Mouse (Mus musculus) embryonic facial prominence, embryonic 13.5 days (tissue): ENCODE results near the gene Pold4. TPM values are rescaled to one million over a fixed set of nuclear protein-coding genes. Genes with fewer than 3 reads are reported as not detected.

Experiments used
- ATAC-seq: fragments of 200-750 bp; cut with Nextera tagmentation; 2 replicates; pipeline ENCODE4 v1.8.0; 2017; ENCODE audit warnings: low read depth; ENCODE audit not compliant: insufficient number of reproducible peaks, insufficient read depth, low FRiP score, low TSS enrichment
- H3K27ac ChIP-seq: fragments of 300-500 bp; sonication (generic); 2 replicates; pipeline ENCODE4 v1.5.1; 2015; ENCODE audit warnings: moderate library complexity, mild to moderate bottlenecking, inconsistent platforms
- H3K27me3 ChIP-seq: fragments of 300-500 bp; sonication (generic); 2 replicates; pipeline ENCODE4 v1.6.1; 2015; ENCODE audit warnings: mild to moderate bottlenecking, inconsistent platforms
- H3K36me3 ChIP-seq: fragments of 300-500 bp; sonication (generic); 2 replicates; pipeline ENCODE4 v1.6.1; 2015; ENCODE audit warnings: mild to moderate bottlenecking, inconsistent platforms
- H3K4me1 ChIP-seq: fragments of 300-500 bp; sonication (generic); 2 replicates; pipeline ENCODE4 v1.6.1; 2015; ENCODE audit warnings: inconsistent platforms
- H3K4me2 ChIP-seq: fragments of 300-500 bp; sonication (generic); 2 replicates; pipeline ENCODE4 v1.6.1; 2015; ENCODE audit warnings: moderate library complexity, mild to moderate bottlenecking, inconsistent platforms
- H3K4me3 ChIP-seq: fragments of 300-500 bp; sonication (generic); 2 replicates; pipeline ENCODE4 v1.5.1; 2015; ENCODE audit warnings: mild to moderate bottlenecking, inconsistent platforms
- H3K9ac ChIP-seq: fragments of 300-500 bp; sonication (generic); 2 replicates; pipeline ENCODE4 v1.6.1; 2015; ENCODE audit warnings: mild to moderate bottlenecking, inconsistent platforms
- H3K9me3 ChIP-seq: fragments of 300-500 bp; sonication (generic); 2 replicates; pipeline ENCODE4 v1.6.1; 2016; ENCODE audit warnings: inconsistent platforms
- WGBS: fragments of 180-500 bp; shearing (Covaris S2); methylation state at CpG from one replicate; pipeline ENCODE4 v1.1.7; 2015; ENCODE audit warnings: mixed read lengths; 5-methylcytosine and 5-hydroxymethylcytosine counted together
- polyA plus RNA-seq: library from polyadenylated mRNA; unstranded; fragments of >200 nt; fragmentation: Nextera tagmentation; extraction: Ambion mirVana; gene quantifications from 2 replicates; pipeline ENCODE4 v1.2.1, GENCODE M21; 2015

The Pold4 gene
- polyA plus RNA-seq, 1 experiment from 2014 or later: 21.2 TPM

DNA sequence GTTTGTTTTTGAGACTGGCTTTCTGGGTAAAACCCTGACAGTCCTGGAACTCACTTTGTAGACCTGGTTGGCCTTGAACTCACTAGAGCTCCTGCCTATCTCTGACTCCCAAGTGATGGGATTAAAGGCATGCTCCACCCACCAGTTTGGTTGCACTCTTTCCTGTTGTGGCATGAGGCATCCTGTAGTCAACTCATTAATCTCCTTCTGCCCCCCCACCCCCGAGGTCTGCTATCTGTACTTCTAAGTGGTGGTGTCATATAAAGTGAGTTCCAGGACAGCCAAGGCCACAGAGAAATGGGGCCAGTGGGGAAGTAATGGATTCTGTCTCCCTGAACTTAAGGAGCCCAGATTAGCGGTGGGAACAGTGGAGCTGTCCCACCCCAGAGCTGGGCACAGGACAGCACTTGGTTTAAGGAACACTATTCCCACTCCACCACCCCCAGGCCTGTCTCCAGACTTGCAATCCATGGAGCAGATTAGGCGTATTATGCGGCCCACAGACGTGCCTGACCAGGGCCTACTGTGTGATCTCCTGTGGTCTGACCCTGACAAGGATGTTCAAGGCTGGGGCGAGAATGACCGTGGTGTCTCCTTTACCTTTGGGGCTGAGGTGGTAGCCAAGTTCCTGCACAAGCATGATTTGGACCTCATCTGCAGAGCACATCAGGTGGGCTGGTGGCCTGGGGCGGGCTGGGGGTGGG is 37.5 kb upstream of the Pold4 start:
- peaks cover 39% of the 10 kb centered on the region for H3K4me1 ChIP-seq
- H3K27ac ChIP-seq: no peak overlapping the region
- H3K36me3 ChIP-seq: peaks cover 61% of the 10 kb centered on the region
- 0 out of 2 replicates have a peak overlapping the region, but pooled peaks have one; percentile 99 for H3K9ac ChIP-seq
- ATAC-seq: no peak
- H3K9me3 ChIP-seq: no peaks in the 10 kb centered on the region
- WGBS: 88% methylated on average over 8 of the region's 8 CpGs
- no peak overlapping the region for H3K4me3 ChIP-seq
- peak overlapping the region; percentile 95; the same call in 1 of the 2 replicates for H3K4me2 ChIP-seq
- no peaks in the 10 kb centered on the region for H3K27me3 ChIP-seq

DNA sequence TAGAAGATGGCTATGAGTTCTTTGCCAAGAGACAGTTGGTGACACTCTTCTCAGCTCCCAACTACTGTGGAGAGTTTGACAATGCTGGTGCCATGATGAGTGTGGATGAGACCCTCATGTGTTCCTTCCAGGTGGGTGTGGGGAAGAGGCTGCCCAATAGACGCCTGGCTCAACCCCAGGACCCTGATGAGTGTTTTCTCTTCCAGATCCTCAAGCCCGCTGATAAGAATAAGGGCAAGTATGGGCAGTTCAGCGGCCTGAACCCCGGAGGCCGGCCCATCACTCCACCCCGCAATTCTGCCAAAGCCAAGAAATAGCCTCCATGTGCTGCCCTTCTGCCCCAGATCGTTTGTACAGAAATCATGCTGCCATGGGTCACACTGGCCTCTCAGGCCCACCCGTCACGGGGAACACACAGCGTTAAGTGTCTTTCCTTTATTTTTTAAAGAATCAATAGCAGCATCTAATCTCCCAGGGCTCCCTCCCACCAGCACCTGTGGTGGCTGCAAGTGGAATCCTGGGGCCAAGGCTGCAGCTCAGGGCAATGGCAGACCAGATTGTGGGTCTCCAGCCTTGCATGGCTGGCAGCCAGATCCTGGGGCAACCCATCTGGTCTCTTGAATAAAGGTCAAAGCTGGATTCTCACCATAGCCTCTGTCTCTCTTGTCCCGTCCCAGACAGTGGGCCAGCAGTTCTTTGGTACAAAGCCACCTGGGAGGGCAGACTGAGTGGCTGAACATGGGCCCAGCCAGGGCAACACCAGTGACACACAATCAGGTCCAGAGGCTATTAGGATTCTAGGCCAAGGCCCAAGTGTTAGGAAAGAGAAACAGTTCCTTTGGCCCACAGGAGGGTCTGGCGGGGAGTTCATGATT is 36.7 kb upstream of the Pold4 start:
- ATAC-seq: no peak
- Histone ChIP-seq H3K36me3 (peaks cover 70% of the 10 kb centered on the region), H3K9ac (0 out of 2 replicates have a peak overlapping the region, but pooled peaks have one; percentile 12), H3K4me2 (no peak overlapping the region), H3K9me3 (no peaks in the 10 kb centered on the region), H3K4me3 (no peak overlapping the region), H3K4me1 (peaks cover 41% of the 10 kb centered on the region), H3K27me3 (no peaks in the 10 kb centered on the region), H3K27ac (no peak overlapping the region)
- WGBS: 82% methylated on average over 12 of the region's 12 CpGs

DNA sequence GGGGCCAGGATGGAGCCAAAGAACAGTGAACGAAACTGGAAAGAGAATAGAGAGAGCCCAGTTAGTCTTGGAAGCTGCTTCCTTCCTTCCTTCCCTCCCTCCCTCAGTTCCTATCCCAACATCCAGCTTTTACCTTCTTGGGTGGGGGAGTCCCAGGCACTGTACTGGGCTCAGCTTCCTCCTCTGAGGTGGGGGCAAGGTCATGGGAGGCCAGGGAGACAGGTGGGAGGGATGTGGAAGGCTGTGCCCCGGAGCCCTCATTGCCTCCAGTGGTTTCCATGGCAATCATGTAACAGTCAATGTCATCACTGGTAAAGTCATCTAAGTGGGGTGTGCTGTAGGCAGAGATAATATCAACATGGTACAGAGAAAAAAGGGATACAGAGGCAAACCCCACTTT is 35.7 kb upstream of the Pold4 start:
- Histone ChIP-seq H3K27ac (0 out of 2 replicates have a peak overlapping the region, but pooled peaks have one; percentile 16), H3K27me3 (no peaks in the 10 kb centered on the region), H3K9me3 (no peaks in the 10 kb centered on the region), H3K4me1 (peaks cover 46% of the 10 kb centered on the region), H3K36me3 (peaks cover 73% of the 10 kb centered on the region), H3K4me3 (no peak overlapping the region), H3K9ac (no peak overlapping the region), H3K4me2 (no peak overlapping the region)
- 62% methylated on average over 2 of the region's 2 CpGs for WGBS
- no peak for ATAC-seq

DNA sequence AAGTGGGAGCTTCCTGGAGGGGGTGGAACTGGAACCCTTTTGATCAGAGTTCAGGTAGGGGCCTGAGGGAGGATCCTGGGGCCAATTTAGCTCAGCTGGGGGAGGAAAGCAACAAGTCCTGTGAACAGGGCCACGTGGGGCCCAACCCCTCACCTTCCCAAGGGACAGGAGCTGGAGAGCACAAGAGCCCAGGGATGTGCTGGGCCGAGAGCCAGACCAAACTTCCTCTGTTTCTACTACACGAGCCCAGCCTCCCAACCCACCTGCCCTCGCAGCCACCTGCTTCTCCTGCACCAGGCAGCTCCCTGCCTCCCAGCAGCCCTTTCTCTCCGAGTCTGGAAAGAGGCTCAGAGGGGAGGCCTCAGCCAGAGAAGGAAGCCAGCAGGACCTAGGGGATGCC is 35.2 kb upstream of the Pold4 start:
- no peak overlapping the region for H3K9ac ChIP-seq
- H3K4me2 ChIP-seq: no peak overlapping the region
- no peaks in the 10 kb centered on the region for H3K9me3 ChIP-seq
- no peak overlapping the region for H3K4me3 ChIP-seq
- no peaks in the 10 kb centered on the region for H3K27me3 ChIP-seq
- 0 out of 2 replicates have a peak overlapping the region, but pooled peaks have one; percentile 16 for H3K27ac ChIP-seq
- H3K4me1 ChIP-seq: peaks cover 41% of the 10 kb centered on the region
- H3K36me3 ChIP-seq: peaks cover 73% of the 10 kb centered on the region
- no peak for ATAC-seq
- 20% methylated on average over 5 of the region's 5 CpGs for WGBS

DNA sequence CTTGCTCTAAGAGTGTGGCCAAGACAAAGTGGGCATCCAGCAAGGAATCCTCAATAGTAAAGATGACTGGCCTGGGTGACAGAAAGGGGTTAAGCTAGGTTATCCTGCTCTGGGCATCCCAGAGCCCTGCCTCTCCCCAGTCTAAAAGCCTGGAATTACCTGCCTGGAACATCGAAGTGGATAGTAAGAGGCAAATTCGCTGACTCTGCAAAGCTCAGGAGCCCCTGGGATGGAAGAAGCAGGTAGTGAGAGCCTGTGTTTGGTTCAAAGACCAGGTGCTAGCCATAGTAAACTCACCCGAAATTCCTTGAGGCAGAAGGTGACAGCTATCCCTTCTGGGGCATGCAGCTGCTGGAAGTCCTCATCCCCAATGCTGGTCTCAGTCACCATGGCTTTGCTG is 34.5 kb upstream of the Pold4 start:
- H3K36me3 ChIP-seq: peaks cover 73% of the 10 kb centered on the region

DNA sequence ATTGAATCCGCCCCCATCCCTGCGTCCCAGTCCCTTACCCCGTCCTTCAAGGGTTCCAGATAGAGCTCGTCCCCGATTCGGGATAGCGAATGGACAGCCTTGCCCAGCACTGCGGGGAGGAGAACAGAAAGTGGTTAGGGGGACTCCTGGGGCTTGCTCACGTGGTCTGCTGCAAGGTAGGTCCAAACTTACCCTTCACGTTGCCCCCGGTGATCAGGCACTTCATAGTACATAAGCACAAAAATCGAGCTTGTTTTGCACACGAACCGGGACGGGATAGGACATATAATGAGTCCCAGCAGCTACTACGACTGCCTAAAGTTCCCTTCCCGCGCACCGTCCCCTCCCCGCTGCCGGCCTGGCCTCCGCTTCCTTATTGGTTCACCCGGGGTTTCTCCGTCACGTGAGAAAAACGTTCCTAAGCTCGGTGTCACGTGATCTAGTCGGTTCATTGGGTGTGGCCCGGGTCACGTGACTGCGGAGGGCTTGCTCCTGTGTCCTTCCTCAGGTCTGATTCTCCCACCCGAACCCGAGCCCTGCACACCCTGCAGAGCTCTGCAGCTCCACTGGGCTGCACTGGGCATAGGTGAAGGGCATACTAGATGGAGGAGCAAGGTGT is 30.3 kb upstream of the Pold4 start, which contains the start of gene Rad9a:
Rad9a (minus strand) TSS at position 372 of the 619 bp plus-strand sequence.
- Histone ChIP-seq H3K4me3 (peak within 1 kb of the TSS; percentile 75), H3K9ac (peak within 1 kb of the TSS; percentile 87), H3K27me3 (peaks cover 12% of the 10 kb centered on the region), H3K4me2 (peak within 1 kb of the TSS; percentile 96), H3K27ac (peak within 1 kb of the TSS; percentile 78), H3K4me1 (peaks cover 26% of the 10 kb centered on the region), H3K9me3 (no peaks in the 10 kb centered on the region), H3K36me3 (peaks cover 40% of the 10 kb centered on the region)
- under 1% methylated on average over 34 of the region's 34 CpGs for WGBS
- peak; percentile 78 for ATAC-seq

More for the DNA sequence above, 34.5 kb upstream of the Pold4 start:
- H3K27ac ChIP-seq: no peak overlapping the region
- H3K4me3 ChIP-seq: no peak overlapping the region
- no peaks in the 10 kb centered on the region for H3K27me3 ChIP-seq
- peaks cover 45% of the 10 kb centered on the region for H3K4me1 ChIP-seq
- H3K9me3 ChIP-seq: no peaks in the 10 kb centered on the region
- WGBS: 71% methylated on average over 3 of the region's 3 CpGs
- H3K4me2 ChIP-seq: no peak overlapping the region
- no peak overlapping the region for H3K9ac ChIP-seq
- ATAC-seq: no peak

DNA sequence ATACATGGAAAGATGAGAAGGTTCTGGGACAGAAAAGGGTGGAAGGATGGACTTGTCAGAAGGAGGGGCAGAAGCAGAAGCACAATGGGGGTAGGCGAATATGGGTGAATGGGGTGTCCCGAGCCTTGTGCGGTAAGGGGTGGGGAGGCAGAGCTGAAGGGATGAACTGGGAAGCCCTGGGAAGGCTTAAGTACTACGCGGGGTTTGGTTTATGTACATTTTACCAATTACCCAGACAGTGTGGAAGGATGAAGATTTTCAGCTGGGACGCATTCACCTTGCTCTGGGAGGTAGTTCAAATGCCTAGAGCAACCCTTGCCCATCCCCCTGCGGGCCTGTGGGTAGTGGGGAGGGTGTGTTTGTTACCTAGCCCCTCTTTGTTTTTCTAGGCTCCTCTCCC is 29.6 kb upstream of the Pold4 start:
- peaks cover 33% of the 10 kb centered on the region for H3K36me3 ChIP-seq
- no peaks in the 10 kb centered on the region for H3K9me3 ChIP-seq
- 17% methylated on average over 7 of the region's 7 CpGs for WGBS
- H3K4me3 ChIP-seq: peak overlapping the region; percentile 75
- peaks cover 12% of the 10 kb centered on the region for H3K27me3 ChIP-seq
- ATAC-seq: no peak
- peak overlapping the region; percentile 96 for H3K4me2 ChIP-seq
- H3K27ac ChIP-seq: peak overlapping the region; percentile 73; the same call in 1 of the 2 replicates
- H3K9ac ChIP-seq: peak overlapping the region; percentile 87
- peaks cover 26% of the 10 kb centered on the region for H3K4me1 ChIP-seq

DNA sequence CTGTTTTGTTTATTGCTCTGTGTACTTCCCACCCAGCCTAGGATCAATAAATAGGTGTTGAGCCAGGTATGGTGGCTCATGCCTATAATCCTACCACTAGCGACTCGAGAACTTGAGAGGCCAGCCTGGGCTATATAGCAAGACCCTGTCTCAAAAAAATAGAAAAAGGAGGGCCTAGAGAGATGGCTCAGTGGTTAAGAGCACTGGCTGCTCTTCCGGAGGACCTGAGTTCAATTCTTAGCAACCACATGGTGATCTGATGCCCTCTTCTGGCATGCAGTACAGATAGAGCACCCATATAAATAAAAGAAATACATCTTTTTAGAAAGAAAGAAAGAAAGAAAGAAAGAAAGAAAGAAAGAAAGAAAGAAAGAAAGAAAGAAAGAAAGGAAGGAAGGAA is 28.6 kb upstream of the Pold4 start:
- Histone ChIP-seq H3K4me3 (no peak overlapping the region), H3K4me2 (no peak overlapping the region), H3K9me3 (no peaks in the 10 kb centered on the region), H3K9ac (no peak overlapping the region), H3K27ac (no peak overlapping the region), H3K27me3 (peaks cover 12% of the 10 kb centered on the region), H3K4me1 (peaks cover 26% of the 10 kb centered on the region), H3K36me3 (peaks cover 23% of the 10 kb centered on the region)
- ATAC-seq: no peak
- WGBS: 69% methylated on average over 3 of the region's 3 CpGs

DNA sequence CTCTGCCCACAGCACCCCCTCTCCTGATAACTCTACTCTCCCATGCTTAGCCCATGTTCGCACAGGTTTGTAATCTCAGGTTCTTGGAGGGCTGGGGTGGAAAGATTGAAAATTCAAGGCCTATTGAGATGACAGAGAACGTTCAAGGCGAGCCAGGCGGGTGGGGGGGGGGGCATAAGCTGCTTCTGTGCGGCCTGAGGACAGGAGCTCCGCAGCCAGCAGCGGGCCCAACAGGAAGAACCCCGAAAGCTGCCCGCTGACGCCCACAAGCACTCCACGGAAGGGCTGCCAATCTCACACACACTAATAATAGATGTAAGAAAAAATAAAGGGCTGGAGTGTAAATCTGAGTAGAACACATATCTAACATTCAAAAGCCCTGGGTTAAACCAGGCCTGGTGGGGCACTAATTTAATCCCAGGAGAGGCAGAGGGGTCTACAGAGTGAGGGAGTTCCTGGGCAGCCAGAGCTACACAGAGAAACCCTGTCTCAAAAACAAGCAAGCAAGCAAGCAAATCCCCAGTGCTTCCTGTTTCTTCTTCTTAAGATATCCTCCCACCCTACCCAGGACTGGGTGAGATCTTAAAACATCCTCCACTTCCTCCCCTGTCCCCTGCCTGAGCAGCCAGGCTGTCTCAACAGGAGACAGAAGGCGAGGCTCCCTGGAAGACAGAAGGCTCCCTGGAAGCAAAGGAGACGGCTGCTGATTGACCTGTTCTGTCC is 27.9 kb upstream of the Pold4 start:
- H3K4me1 ChIP-seq: peaks cover 26% of the 10 kb centered on the region
- peaks cover 16% of the 10 kb centered on the region for H3K36me3 ChIP-seq
- H3K27ac ChIP-seq: no peak overlapping the region
- ATAC-seq: no peak
- no peak overlapping the region for H3K4me3 ChIP-seq
- WGBS: 58% methylated on average over 13 of the region's 13 CpGs
- H3K27me3 ChIP-seq: peaks cover 12% of the 10 kb centered on the region
- no peak overlapping the region for H3K4me2 ChIP-seq
- H3K9me3 ChIP-seq: no peaks in the 10 kb centered on the region
- 0 out of 2 replicates have a peak overlapping the region, but pooled peaks have one; percentile 21 for H3K9ac ChIP-seq

DNA sequence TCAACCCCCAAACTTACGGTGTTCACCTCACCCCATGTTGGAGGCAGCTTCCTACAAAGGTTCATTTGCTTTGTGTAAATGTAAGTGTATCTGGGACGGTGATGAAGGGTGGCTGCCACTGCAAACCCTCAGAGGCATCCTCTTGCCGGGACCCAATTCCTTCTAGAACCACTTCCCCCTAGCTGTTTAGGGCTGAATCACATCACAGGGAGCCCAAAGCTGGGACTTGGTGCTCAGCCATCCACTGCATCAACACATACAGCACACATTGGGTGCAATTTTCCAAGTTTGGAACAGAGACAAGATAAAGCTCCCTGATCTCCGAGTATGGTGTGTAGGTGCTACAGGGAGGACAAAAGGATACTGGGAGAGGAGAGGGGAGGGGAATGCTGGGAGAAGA is 26.8 kb upstream of the Pold4 start:
- H3K36me3 ChIP-seq: 0 out of 2 replicates have a peak, but pooled peaks cover 5% of the 10 kb centered on the region
- peaks cover 24% of the 10 kb centered on the region for H3K4me1 ChIP-seq
- WGBS: 63% methylated on average over 3 of the region's 4 CpGs
- peaks cover 12% of the 10 kb centered on the region for H3K27me3 ChIP-seq
- no peak overlapping the region for H3K4me3 ChIP-seq
- H3K27ac ChIP-seq: no peak overlapping the region
- ATAC-seq: no peak
- H3K4me2 ChIP-seq: no peak overlapping the region
- no peak overlapping the region for H3K9ac ChIP-seq
- H3K9me3 ChIP-seq: no peaks in the 10 kb centered on the region

DNA sequence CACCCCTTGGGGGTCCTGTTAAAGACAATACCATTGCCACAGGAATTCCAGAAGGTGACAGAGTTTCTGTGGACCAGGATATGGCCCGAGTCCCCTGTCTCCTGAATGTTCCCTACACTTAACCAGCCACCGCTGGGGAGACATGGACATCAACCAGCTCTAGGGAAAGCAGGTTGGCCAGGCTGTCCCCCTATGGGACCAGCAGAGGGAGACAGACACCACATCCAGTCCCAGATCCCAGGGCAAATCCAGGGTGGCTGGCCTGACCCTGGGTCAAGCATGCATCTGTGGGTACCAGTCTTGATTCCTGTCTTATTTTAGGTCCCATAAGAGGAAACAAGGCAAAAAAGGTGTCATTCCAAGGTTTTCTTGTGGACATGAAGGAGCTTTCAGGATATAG is 24.7 kb upstream of the Pold4 start:
- Histone ChIP-seq H3K9me3 (no peaks in the 10 kb centered on the region), H3K27ac (no peak overlapping the region), H3K4me1 (peaks cover 19% of the 10 kb centered on the region), H3K4me3 (no peak overlapping the region), H3K4me2 (0 out of 2 replicates have a peak overlapping the region, but pooled peaks have one; percentile 2), H3K36me3 (no peaks in the 10 kb centered on the region), H3K9ac (no peak overlapping the region), H3K27me3 (peaks cover 17% of the 10 kb centered on the region)
- ATAC-seq: no peak
- WGBS: 0% methylated on average over 2 of the region's 2 CpGs
